Mouse (Mus musculus): ENCODE data around the gene Anp32e. TPM values are rescaled to one million over a fixed set of nuclear protein-coding genes. Genes with fewer than 3 reads are reported as not detected.

Anp32e gene
- polyA plus RNA-seq, 1 experiment from 2014 or later: 110 TPM

DNA sequence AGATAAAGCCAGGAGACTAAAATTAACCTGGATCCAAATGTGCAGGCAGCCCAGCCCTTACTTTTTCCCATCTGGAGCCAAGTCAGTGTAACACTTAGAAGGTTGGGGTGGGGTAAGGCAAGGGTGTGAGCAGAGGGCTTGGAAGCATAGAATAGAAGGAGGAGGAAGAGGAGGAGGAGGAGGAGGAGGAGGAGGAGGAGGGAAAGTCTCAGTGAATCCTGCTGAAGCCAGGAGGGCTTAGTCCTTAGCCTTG, 26.7 kb upstream of the Anp32e start:
- Histone ChIP-seq H3K9ac (ENCODE audit: low read depth, low read length) (no peak overlapping the region), H3K4me1 (ENCODE audit: control insufficient read depth, insufficient read depth, low read length) (peaks cover 17% of the 10 kb centered on the region), H3K36me3 (ENCODE audit: control insufficient read depth, insufficient read depth, low read length) (no peaks in the 10 kb centered on the region; the same call in 1 of the 2 replicates), H3K9me3 (replicated peaks; ENCODE audit: control insufficient read depth, low read length, poor library complexity, severe bottlenecking) (no peaks in the 10 kb centered on the region), H3K27me3 (ENCODE audit: control insufficient read depth, insufficient read depth, low read depth, low read length) (peaks cover 9% of the 10 kb centered on the region; the same call in 1 of the 2 replicates), H3K4me2 (ENCODE audit: low read length) (no peak overlapping the region), H3K4me3 (ENCODE audit: low read depth, low read length) (no peak overlapping the region), H3K27ac (ENCODE audit: low read length) (no peak overlapping the region)
- ATAC-seq: no peak

DNA sequence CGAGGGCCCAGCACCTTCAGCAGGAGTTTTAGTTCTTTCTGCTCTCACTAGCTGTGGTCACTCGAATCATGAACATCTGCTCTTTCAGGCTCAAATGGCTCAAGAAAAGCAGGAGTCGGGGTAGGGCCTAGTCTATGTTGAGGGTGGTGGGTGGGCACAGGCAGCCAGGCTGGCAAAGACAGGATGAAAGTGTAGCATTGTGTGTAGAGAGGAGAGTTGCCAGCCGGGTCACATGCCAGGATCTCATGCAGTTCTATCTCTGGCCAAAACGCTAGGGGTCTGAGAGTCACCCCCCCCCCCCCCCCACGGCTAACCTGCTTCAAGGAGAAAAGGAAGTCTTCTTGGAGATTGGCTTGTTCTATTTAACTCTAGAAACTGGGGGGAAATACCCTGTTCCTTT, 26.4 kb upstream of the Anp32e start:
- H3K4me2 ChIP-seq (ENCODE audit: low read length): no peak overlapping the region
- H3K4me1 ChIP-seq (ENCODE audit: control insufficient read depth, insufficient read depth, low read length): peaks cover 17% of the 10 kb centered on the region
- H3K9me3 ChIP-seq (replicated peaks; ENCODE audit: control insufficient read depth, low read length, poor library complexity, severe bottlenecking): no peaks in the 10 kb centered on the region
- no peak overlapping the region for H3K4me3 ChIP-seq (ENCODE audit: low read depth, low read length)
- no peaks in the 10 kb centered on the region for H3K36me3 ChIP-seq (ENCODE audit: control insufficient read depth, insufficient read depth, low read length)
- peaks cover 9% of the 10 kb centered on the region; the same call in 1 of the 2 replicates for H3K27me3 ChIP-seq (ENCODE audit: control insufficient read depth, insufficient read depth, low read depth, low read length)
- WGBS: 34% methylated on average over 5 of the region's 6 CpGs
- H3K9ac ChIP-seq (ENCODE audit: low read depth, low read length): no peak overlapping the region
- no peak for ATAC-seq
- H3K27ac ChIP-seq (ENCODE audit: low read length): no peak overlapping the region

DNA sequence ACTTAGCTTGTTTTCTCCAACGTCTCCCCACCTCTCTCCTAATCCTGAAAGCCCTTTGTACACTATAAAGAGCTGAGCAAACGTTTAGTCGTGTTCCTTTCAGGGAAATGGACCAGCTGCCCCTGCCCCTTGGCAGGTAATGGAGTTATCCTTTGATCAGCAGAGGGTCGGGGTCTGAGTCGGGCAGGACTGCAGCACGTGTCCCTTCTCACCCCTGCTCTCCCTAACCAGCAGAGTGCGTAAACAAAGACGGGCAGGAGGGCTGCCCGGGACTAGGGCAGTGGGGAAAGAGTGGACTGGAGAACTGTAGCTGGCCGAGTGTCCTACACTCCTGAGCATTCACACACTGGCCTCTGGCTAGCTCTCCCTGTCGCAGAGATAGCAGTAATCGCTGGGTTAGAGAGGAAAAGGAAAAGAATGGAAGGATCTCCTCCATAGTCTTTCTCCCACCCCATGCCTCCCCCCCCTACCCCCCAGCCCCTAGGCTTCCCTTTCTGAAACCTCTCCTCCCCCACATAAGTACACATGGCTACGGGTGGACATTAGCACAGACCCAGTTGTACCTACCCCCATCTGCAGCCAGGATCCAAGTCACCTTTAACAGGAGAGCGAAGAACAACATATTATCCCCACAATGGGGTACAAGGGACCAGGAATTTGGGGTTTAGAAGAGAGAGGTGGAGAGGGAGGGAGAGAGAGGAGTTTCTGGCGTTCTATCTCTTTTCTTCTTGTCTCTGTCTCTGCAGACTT, 25.1 kb upstream of the Anp32e start:
- peak overlapping the region; percentile 10; the same call in 1 of the 2 replicates for H3K9ac ChIP-seq (ENCODE audit: low read depth, low read length)
- WGBS: 1% methylated on average over 15 of the region's 15 CpGs

DNA sequence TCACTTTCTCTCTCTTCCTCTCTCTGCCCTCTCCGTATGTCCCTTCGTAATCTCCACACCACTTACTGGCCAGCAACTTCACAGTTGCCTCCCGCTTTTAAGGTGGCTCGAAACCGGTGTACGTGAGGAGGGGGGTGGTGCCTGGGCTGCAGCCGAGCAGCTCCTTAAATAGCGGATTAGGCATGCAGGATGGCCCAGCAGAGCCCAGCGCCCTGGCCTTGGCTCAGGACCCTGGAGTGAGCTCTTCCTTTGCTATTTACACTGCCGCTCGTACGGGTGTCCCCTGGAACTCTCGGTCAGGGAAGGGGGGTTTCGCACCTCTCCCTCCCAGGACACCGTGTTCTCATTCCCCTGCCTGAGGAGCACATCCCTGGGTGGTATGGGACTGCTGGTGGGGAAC, 24.5 kb upstream of the Anp32e start, which contains the start of gene Car14:
Car14 (minus strand) TSS at position 124 of the 400 bp plus-strand sequence.
- ATAC-seq: no peak
- H3K9me3 ChIP-seq (replicated peaks; ENCODE audit: control insufficient read depth, low read length, poor library complexity, severe bottlenecking): no peaks in the 10 kb centered on the region
- peak within 1 kb of the TSS; percentile 64 for H3K4me2 ChIP-seq (ENCODE audit: low read length)
- peak within 1 kb of the TSS; percentile 31 for H3K4me3 ChIP-seq (ENCODE audit: low read depth, low read length)
- peaks cover 17% of the 10 kb centered on the region for H3K4me1 ChIP-seq (ENCODE audit: control insufficient read depth, insufficient read depth, low read length)
- H3K9ac ChIP-seq (ENCODE audit: low read depth, low read length): peak within 1 kb of the TSS; percentile 44
- H3K36me3 ChIP-seq (ENCODE audit: control insufficient read depth, insufficient read depth, low read length): no peaks in the 10 kb centered on the region
- under 1% methylated on average over 15 of the region's 15 CpGs for WGBS
- H3K27ac ChIP-seq (ENCODE audit: low read length): no peak within 1 kb of the TSS
- H3K27me3 ChIP-seq (ENCODE audit: control insufficient read depth, insufficient read depth, low read depth, low read length): peaks cover 9% of the 10 kb centered on the region; the same call in 1 of the 2 replicates

More for the DNA sequence above, 25.1 kb upstream of the Anp32e start:
- no peak for ATAC-seq
- Histone ChIP-seq H3K4me3 (ENCODE audit: low read depth, low read length) (peak overlapping the region; percentile 6; the same call in 1 of the 2 replicates), H3K27ac (ENCODE audit: low read length) (no peak overlapping the region), H3K4me2 (ENCODE audit: low read length) (peak overlapping the region; percentile 64), H3K36me3 (ENCODE audit: control insufficient read depth, insufficient read depth, low read length) (no peaks in the 10 kb centered on the region), H3K4me1 (ENCODE audit: control insufficient read depth, insufficient read depth, low read length) (peaks cover 17% of the 10 kb centered on the region), H3K9me3 (replicated peaks; ENCODE audit: control insufficient read depth, low read length, poor library complexity, severe bottlenecking) (no peaks in the 10 kb centered on the region), H3K27me3 (ENCODE audit: control insufficient read depth, insufficient read depth, low read depth, low read length) (peaks cover 9% of the 10 kb centered on the region; the same call in 1 of the 2 replicates)

DNA sequence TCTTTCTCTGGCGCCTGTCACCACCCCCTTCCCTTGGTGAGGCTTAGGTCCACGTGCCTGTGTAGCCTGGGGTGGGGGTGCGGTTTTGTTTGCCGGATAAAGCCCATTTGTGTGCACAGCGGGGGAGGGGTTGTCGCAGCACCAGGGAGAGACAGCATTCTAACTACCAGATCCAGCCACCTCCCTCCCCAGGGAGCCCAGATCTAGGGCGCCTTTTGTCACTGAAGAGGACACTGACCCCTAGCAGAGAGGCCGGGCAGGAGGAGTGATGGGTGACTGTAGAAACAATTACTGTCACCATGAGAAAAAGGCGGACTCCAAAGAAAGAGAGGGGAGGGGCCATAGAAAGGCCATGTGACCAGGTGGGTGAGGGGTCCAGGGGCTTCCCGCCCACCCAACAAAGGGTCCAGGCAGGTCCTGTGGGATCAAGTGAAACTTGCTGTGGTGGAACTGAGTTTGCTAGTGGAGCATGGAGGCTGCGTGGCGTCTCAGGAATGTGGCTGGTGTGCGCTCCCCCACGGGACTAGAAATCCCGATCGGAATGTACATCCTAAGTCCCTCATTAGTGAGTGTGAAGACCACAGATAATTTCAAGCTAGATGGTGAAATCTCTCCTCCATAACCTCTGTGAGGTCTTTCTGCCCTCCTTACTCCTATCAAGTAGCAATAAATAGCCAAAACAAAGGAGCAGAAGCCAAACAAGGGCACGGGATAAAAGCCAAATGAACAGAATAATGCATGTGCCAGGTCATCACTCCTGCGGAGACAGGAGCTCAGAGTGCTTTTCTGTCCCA, 23.7 kb upstream of the Anp32e start:
- peak overlapping the region; percentile 31 for H3K4me3 ChIP-seq (ENCODE audit: low read depth, low read length)
- under 1% methylated on average over 18 of the region's 18 CpGs for WGBS
- H3K9ac ChIP-seq (ENCODE audit: low read depth, low read length): peak overlapping the region; percentile 44
- no peaks in the 10 kb centered on the region for H3K36me3 ChIP-seq (ENCODE audit: control insufficient read depth, insufficient read depth, low read length)
- peaks cover 9% of the 10 kb centered on the region; the same call in 1 of the 2 replicates for H3K27me3 ChIP-seq (ENCODE audit: control insufficient read depth, insufficient read depth, low read depth, low read length)
- no peaks in the 10 kb centered on the region for H3K9me3 ChIP-seq (replicated peaks; ENCODE audit: control insufficient read depth, low read length, poor library complexity, severe bottlenecking)
- H3K27ac ChIP-seq (ENCODE audit: low read length): no peak overlapping the region
- peak overlapping the region; percentile 64 for H3K4me2 ChIP-seq (ENCODE audit: low read length)
- ATAC-seq: peak; percentile 30; the same call in 1 of the 2 replicates
- peaks cover 17% of the 10 kb centered on the region for H3K4me1 ChIP-seq (ENCODE audit: control insufficient read depth, insufficient read depth, low read length)

DNA sequence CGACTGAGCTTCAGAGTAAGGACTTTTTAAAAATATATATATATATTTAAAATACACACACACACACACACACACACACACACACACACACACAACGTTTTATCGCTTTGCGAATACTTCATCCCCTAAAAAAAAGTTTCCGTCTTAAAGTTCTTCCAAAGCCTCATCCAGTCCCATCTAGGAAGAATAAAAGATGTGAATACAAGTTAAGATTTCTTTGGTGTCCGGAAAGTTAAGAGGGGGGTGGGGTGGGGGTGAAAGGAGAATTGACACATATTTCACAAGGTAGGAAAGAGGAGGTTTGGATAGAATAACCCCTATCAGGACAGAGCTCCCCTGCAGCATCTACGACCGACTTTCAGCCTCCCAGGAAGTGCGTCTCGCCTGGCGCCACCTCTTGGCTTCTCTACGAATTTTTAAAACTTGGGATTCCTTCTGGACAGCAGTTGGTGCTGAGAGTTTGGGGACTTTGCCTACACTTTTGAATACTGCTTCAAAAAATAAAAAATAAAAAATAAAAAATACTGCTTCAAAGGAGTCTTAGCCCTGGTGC, 23.0 kb upstream of the Anp32e start:
- Histone ChIP-seq H3K4me3 (ENCODE audit: low read depth, low read length) (no peak overlapping the region), H3K4me2 (ENCODE audit: low read length) (peak overlapping the region; percentile 64), H3K36me3 (ENCODE audit: control insufficient read depth, insufficient read depth, low read length) (no peaks in the 10 kb centered on the region), H3K9me3 (replicated peaks; ENCODE audit: control insufficient read depth, low read length, poor library complexity, severe bottlenecking) (no peaks in the 10 kb centered on the region), H3K4me1 (ENCODE audit: control insufficient read depth, insufficient read depth, low read length) (peaks cover 17% of the 10 kb centered on the region), H3K27ac (ENCODE audit: low read length) (no peak overlapping the region), H3K27me3 (ENCODE audit: control insufficient read depth, insufficient read depth, low read depth, low read length) (peaks cover 9% of the 10 kb centered on the region; the same call in 1 of the 2 replicates), H3K9ac (ENCODE audit: low read depth, low read length) (no peak overlapping the region)
- no peak for ATAC-seq
- 1% methylated on average over 12 of the region's 12 CpGs for WGBS

DNA sequence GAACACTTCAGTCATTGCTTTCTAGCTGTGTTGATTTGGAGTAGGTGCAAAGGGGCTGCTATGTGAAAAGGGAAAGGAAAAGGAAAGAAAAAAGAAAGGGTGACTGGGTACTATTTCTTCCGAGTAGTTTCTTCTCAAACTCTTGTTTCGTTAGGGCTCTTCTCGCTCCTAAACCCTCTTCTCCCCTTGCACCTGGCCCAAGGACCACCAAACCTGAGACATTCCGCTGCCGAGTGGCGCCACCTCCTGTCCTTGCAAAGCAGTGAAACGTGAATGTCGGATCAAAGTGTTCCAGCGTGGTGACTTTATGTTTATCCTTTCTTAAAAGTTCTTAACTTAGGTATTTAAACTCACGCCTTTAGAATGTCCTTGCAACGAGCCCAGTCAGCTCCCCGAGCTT, 22.2 kb upstream of the Anp32e start:
- Histone ChIP-seq H3K4me2 (ENCODE audit: low read length) (peak overlapping the region; percentile 64), H3K4me3 (ENCODE audit: low read depth, low read length) (no peak overlapping the region), H3K27ac (ENCODE audit: low read length) (no peak overlapping the region), H3K9me3 (replicated peaks; ENCODE audit: control insufficient read depth, low read length, poor library complexity, severe bottlenecking) (no peaks in the 10 kb centered on the region), H3K36me3 (ENCODE audit: control insufficient read depth, insufficient read depth, low read length) (no peaks in the 10 kb centered on the region), H3K9ac (ENCODE audit: low read depth, low read length) (no peak overlapping the region), H3K27me3 (ENCODE audit: control insufficient read depth, insufficient read depth, low read depth, low read length) (peaks cover 9% of the 10 kb centered on the region; the same call in 1 of the 2 replicates), H3K4me1 (ENCODE audit: control insufficient read depth, insufficient read depth, low read length) (peaks cover 17% of the 10 kb centered on the region)
- WGBS: under 1% methylated on average over 12 of the region's 12 CpGs
- ATAC-seq: no peak

DNA sequence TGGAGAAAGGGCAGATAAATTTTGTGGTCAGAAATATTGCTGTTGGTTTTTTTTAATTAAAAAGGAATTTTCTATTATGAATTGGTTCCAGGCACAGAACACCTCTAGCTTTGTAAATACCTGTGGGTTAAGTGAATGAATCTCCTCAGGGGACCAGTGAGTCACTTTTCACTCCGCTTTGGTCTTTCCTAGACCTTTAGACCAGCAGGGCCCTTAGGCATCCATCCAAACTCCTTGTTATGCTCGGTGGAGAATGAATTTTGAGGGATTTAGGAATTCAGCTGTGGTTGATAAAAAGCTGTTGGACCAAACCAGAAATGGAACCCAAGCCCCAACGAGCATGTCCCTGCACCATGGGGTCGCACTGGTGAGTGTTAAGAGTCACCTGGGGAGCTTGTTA, 21.4 kb upstream of the Anp32e start:
- 43% methylated on average over 4 of the region's 4 CpGs for WGBS

More for the DNA sequence above, 21.4 kb upstream of the Anp32e start:
- no peaks in the 10 kb centered on the region for H3K36me3 ChIP-seq (ENCODE audit: control insufficient read depth, insufficient read depth, low read length)
- peaks cover 17% of the 10 kb centered on the region for H3K4me1 ChIP-seq (ENCODE audit: control insufficient read depth, insufficient read depth, low read length)
- H3K27ac ChIP-seq (ENCODE audit: low read length): no peak overlapping the region
- H3K9me3 ChIP-seq (replicated peaks; ENCODE audit: control insufficient read depth, low read length, poor library complexity, severe bottlenecking): no peaks in the 10 kb centered on the region
- no peak for ATAC-seq
- no peak overlapping the region for H3K9ac ChIP-seq (ENCODE audit: low read depth, low read length)
- no peak overlapping the region for H3K4me2 ChIP-seq (ENCODE audit: low read length)
- H3K27me3 ChIP-seq (ENCODE audit: control insufficient read depth, insufficient read depth, low read depth, low read length): peaks cover 9% of the 10 kb centered on the region; the same call in 1 of the 2 replicates
- no peak overlapping the region for H3K4me3 ChIP-seq (ENCODE audit: low read depth, low read length)

Data from midbrain, embryonic 16.5 days (tissue).